Mouse (Mus musculus): ENCODE measurements around the gene Ifrd2. TPM values are rescaled to one million over a fixed set of nuclear protein-coding genes. Genes with fewer than 3 reads are reported as not detected.

The Ifrd2 gene
- polyA plus RNA-seq, 1 experiment from 2014 or later, result 66.4 TPM

GRCm38 (mm10) chr9:107579023-107579900, 8.2 kb upstream of the Ifrd2 start:
- Histone ChIP-seq H3K27ac (no peak overlapping the region; the same call in 1 of the 2 replicates), H3K4me3 (replicated peaks) (no peak overlapping the region), H3K36me3 (peaks cover 12% of the 10 kb centered on the region), H3K4me1 (replicated peaks) (peaks cover 36% of the 10 kb centered on the region), H3K9me3 (no peaks in the 10 kb centered on the region), H3K4me2 (replicated peaks) (no peak overlapping the region), H3K9ac (no peak overlapping the region), H3K27me3 (replicated peaks) (no peaks in the 10 kb centered on the region)
- ATAC-seq, result no peak
- WGBS, result 96% methylated on average over 14 of the region's 14 CpGs

- peak within 1 kb of the TSS; percentile 57 for H3K4me3 ChIP-seq (replicated peaks)
- peak within 1 kb of the TSS; percentile 71 for H3K9ac ChIP-seq
- WGBS, result under 1% methylated on average over 32 of the region's 32 CpGs
- H3K36me3 ChIP-seq, result peaks cover 9% of the 10 kb centered on the region
- H3K4me2 ChIP-seq (replicated peaks), result peak within 1 kb of the TSS; percentile 86
- peaks cover 36% of the 10 kb centered on the region for H3K4me1 ChIP-seq (replicated peaks)
- H3K9me3 ChIP-seq, result no peaks in the 10 kb centered on the region
- H3K27me3 ChIP-seq (replicated peaks), result no peaks in the 10 kb centered on the region
- ATAC-seq, result peak; percentile 81
- peak within 1 kb of the TSS; percentile 90 for H3K27ac ChIP-seq
These were observed 6.7 kb upstream of the Ifrd2 start, which contains the start of gene Hyal3 for GRCm38 (mm10) chr9:107580501-107581317. TSS of gene Hyal3 (plus strand) at chr9:107580818.

DNA sequence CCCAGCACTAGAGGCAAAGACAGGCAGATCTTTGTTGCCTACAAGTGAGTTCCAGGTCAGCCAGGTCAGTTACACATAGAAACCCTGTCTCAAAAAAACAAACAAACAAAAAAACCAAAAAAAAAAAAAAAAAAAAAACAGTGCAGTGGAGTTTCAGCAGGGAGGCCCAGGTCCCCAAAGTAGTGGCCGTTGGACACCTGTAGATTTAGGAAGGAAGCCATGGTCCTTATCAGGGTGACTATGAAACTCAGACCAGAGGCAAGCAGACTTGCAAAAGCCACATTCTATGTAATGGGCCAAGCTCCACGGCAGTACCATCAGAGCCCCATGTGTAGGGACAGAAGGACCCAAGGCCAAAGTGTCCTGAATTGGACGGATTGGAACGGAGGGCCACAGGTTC, 5.9 kb upstream of the Ifrd2 start:
- WGBS, result 70% methylated on average over 4 of the region's 4 CpGs
- Histone ChIP-seq H3K4me2 (replicated peaks) (peak overlapping the region; percentile 86), H3K4me1 (replicated peaks) (peaks cover 29% of the 10 kb centered on the region), H3K4me3 (replicated peaks) (peak overlapping the region; percentile 57), H3K9ac (peak overlapping the region; percentile 71), H3K27me3 (replicated peaks) (no peaks in the 10 kb centered on the region), H3K9me3 (no peaks in the 10 kb centered on the region), H3K27ac (peak overlapping the region; percentile 90; the same call in 1 of the 2 replicates), H3K36me3 (peaks cover 9% of the 10 kb centered on the region)
- ATAC-seq, result no peak

DNA sequence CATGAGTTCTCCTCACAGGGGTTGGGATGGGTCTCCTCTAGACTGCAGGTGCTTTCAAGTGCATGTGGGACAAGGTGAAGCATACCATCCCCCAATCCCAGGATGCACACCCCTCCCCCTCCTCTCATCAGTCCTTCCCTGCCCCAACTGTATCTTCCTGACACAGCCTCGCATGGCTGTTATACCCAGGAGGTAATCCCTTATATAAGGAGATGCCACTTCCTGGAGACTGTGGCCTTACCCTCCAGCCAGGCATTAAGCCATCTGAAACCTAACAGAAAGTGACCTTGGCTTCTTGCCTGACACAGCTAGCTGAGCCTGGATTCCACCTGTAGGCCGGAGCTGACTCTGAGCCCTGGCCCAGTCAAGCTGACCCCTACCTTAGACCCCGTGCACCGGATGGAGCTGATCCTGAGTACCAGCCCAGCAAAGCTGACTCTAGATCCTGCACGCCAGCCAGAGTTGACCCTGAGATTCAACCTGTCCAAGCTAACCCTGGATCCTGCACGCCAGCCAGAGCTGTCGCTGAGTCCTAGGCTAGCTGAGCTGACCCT, 4.9 kb upstream of the Ifrd2 start:
- peaks cover 9% of the 10 kb centered on the region for H3K36me3 ChIP-seq
- H3K4me3 ChIP-seq (replicated peaks), result no peak overlapping the region
- ATAC-seq, result no peak
- H3K9ac ChIP-seq, result peak overlapping the region; percentile 6; the same call in 1 of the 2 replicates
- no peak overlapping the region for H3K4me2 ChIP-seq (replicated peaks)
- H3K27ac ChIP-seq, result no peak overlapping the region
- H3K9me3 ChIP-seq, result no peaks in the 10 kb centered on the region
- WGBS, result 86% methylated on average over 7 of the region's 7 CpGs
- H3K4me1 ChIP-seq (replicated peaks), result peaks cover 21% of the 10 kb centered on the region
- H3K27me3 ChIP-seq (replicated peaks), result no peaks in the 10 kb centered on the region

GRCm38 (mm10) chr9:107583174-107583573, 4.3 kb upstream of the Ifrd2 start:
- Histone ChIP-seq H3K4me1 (replicated peaks) (peaks cover 22% of the 10 kb centered on the region), H3K4me3 (replicated peaks) (no peak overlapping the region), H3K27ac (no peak overlapping the region), H3K9ac (no peak overlapping the region), H3K4me2 (replicated peaks) (no peak overlapping the region), H3K9me3 (no peaks in the 10 kb centered on the region), H3K27me3 (replicated peaks) (no peaks in the 10 kb centered on the region), H3K36me3 (peaks cover 9% of the 10 kb centered on the region)
- WGBS, result 92% methylated on average over 14 of the region's 14 CpGs
- no peak for ATAC-seq

DNA sequence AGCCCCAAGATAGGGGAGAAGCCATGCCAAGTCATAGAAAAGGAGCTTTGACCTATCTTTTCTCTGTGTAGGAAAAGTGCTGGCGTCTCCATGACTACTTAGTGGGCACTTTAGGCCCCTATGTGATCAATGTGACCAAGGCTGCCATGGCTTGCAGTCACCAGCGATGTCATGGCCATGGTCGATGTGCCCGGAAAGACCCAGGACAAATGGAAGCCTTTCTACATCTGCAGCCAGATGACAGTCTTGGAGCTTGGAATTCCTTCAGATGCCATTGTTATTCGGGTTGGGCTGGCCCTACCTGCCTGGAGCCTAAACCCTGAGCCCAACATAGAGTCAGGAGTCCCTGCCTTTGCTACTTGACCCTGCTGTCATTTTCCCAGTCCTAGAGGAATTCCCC, 938 bp upstream of the Ifrd2 start:
- ATAC-seq, result no peak
- Histone ChIP-seq H3K4me2 (replicated peaks) (no peak overlapping the region; the same call in 1 of the 2 replicates), H3K27ac (peak overlapping the region; percentile 79), H3K36me3 (peaks cover 26% of the 10 kb centered on the region), H3K9me3 (no peaks in the 10 kb centered on the region), H3K9ac (no peak overlapping the region), H3K4me1 (replicated peaks) (peaks cover 38% of the 10 kb centered on the region), H3K27me3 (replicated peaks) (no peaks in the 10 kb centered on the region), H3K4me3 (replicated peaks) (no peak overlapping the region)
- 89% methylated on average over 5 of the region's 5 CpGs for WGBS

- H3K9me3 ChIP-seq, result no peaks in the 10 kb centered on the region
- no peak for ATAC-seq
- peak overlapping the region; percentile 73 for H3K4me2 ChIP-seq (replicated peaks)
- H3K4me1 ChIP-seq (replicated peaks), result peaks cover 28% of the 10 kb centered on the region
- H3K27me3 ChIP-seq (replicated peaks), result no peaks in the 10 kb centered on the region
- H3K4me3 ChIP-seq (replicated peaks), result peak overlapping the region; percentile 74
- peaks cover 37% of the 10 kb centered on the region for H3K36me3 ChIP-seq
- peak overlapping the region; percentile 49; the same call in 1 of the 2 replicates for H3K27ac ChIP-seq
- 2% methylated on average over 33 of the region's 33 CpGs for WGBS
- peak overlapping the region; percentile 63 for H3K9ac ChIP-seq
These were observed 594 bp downstream of the Ifrd2 start for GRCm38 (mm10) chr9:107587833-107588639.

GRCm38 (mm10) chr9:107590058-107590772, 2.8 kb downstream of the Ifrd2 start:
- H3K27me3 ChIP-seq (replicated peaks), result no peaks in the 10 kb centered on the region
- peak overlapping the region; percentile 72 for H3K27ac ChIP-seq
- peaks cover 28% of the 10 kb centered on the region for H3K4me1 ChIP-seq (replicated peaks)
- 78% methylated on average over 25 of the region's 25 CpGs for WGBS
- peak overlapping the region; percentile 73 for H3K4me2 ChIP-seq (replicated peaks)
- H3K36me3 ChIP-seq, result peaks cover 41% of the 10 kb centered on the region
- peak overlapping the region; percentile 17; the same call in 1 of the 2 replicates for H3K9ac ChIP-seq
- peak overlapping the region; percentile 2; the same call in 1 of the 2 replicates for H3K4me3 ChIP-seq (replicated peaks)
- ATAC-seq, result peak; percentile 6; the same call in 1 of the 2 replicates
- no peaks in the 10 kb centered on the region for H3K9me3 ChIP-seq

- Histone ChIP-seq H3K27ac (peak overlapping the region; percentile 72), H3K27me3 (replicated peaks) (no peaks in the 10 kb centered on the region), H3K4me2 (replicated peaks) (peak overlapping the region; percentile 73), H3K4me1 (replicated peaks) (peaks cover 28% of the 10 kb centered on the region), H3K4me3 (replicated peaks) (peak overlapping the region; percentile 2; the same call in 1 of the 2 replicates), H3K9ac (no peak overlapping the region), H3K36me3 (peaks cover 41% of the 10 kb centered on the region), H3K9me3 (no peaks in the 10 kb centered on the region)
- 83% methylated on average over 6 of the region's 6 CpGs for WGBS
- no peak for ATAC-seq
These were observed 3.3 kb downstream of the Ifrd2 start for GRCm38 (mm10) chr9:107590773-107591060.

DNA sequence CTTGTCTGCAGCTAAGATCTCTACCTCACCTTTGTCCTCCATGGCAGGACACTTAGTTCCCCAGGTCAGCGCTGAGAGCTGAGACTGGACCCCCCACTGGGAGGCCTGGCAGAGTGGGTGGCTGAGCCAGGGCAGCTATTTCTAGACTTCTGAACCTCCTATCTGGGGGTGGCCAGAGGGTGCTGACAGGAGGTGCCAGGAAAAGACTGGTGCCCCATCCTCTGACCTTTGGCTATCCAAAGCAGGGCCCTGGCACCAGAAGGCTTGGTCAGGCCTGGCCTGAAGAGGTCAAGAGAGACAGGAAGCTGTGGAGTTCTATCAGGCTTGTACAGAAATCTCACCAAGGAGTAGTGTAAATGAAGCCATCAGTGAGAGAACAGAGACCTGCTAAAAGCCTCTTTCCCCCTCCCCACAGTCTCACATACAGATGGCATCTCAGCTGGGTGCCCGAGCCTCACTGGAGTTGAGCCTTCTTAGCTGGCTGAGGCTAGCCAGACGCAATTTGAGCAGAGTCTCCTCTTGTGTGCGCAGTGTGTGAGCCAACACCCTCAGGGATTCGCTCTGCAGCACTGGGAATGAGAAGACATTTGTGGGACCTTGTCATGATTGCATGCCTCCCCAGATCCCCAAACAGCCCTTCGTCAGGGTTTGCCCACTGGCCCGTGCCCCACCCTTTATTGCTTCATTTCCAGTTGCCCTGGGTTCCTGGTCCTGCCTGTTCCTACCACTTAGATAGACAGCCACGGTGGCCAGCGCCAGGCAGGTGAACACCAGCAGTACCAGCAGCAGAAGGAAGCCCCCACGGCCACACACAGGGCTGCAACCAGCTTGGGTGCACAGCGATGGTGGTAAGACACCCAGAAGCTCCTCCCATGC, 5.9 kb downstream of the Ifrd2 start:
- 80% methylated on average over 11 of the region's 11 CpGs for WGBS
- no peak overlapping the region for H3K4me2 ChIP-seq (replicated peaks)
- no peaks in the 10 kb centered on the region for H3K27me3 ChIP-seq (replicated peaks)
- H3K4me1 ChIP-seq (replicated peaks), result peaks cover 22% of the 10 kb centered on the region
- no peak overlapping the region for H3K27ac ChIP-seq
- no peak overlapping the region for H3K9ac ChIP-seq
- H3K4me3 ChIP-seq (replicated peaks), result no peak overlapping the region
- peaks cover 44% of the 10 kb centered on the region for H3K36me3 ChIP-seq
- no peaks in the 10 kb centered on the region for H3K9me3 ChIP-seq
- no peak for ATAC-seq
